ENCODE assay signal across 25 mouse cellular contexts in genomic region chr1:34429281-34429680, GRCm38 (mm10).
"Had no signal": no experiment of that assay in that cellular context is flagged by ENCODE, and none has a peak within 500 bp of the region (broad histone marks: within the 10 kb centered on the region; RNA-seq: fewer than 3 reads in every experiment).

No protein-coding gene starts in this region.

- H3K27ac ChIP-seq: gastrocnemius, adult 2 months; heart, adult 2 months; heart, embryonic 13.5 days; heart, embryonic 15.5 days; hindbrain, embryonic 10.5 days; hindbrain, embryonic 12.5 days; hindbrain, embryonic 14.5 days; layer of hippocampus, adult 2 months; left cerebral cortex, adult 2 months; limb, embryonic 10.5 days; limb, embryonic 12.5 days; liver, embryonic 12.5 days had no signal

- DNase-seq: gastrocnemius, adult 2 months; gastrocnemius, postnatal 10 days; gastrocnemius, postnatal 25 days; heart, adult 2 months; heart, postnatal 4 days; kidney, adult 18-20 months; kidney, adult 8-10 months; kidney, postnatal 10 days; kidney, postnatal 25 days; kidney, postnatal 4 days; liver had no signal

- H3K4me3 ChIP-seq: gastrocnemius, adult 2 months; heart, adult 2 months; heart, embryonic 13.5 days; heart, embryonic 15.5 days; hindbrain, embryonic 10.5 days; hindbrain, embryonic 12.5 days; layer of hippocampus, adult 2 months; left cerebral cortex, adult 2 months; limb, embryonic 10.5 days; limb, embryonic 12.5 days; liver, embryonic 12.5 days had no signal

- H3K9ac ChIP-seq: heart, embryonic 13.5 days; heart, embryonic 15.5 days; hindbrain, embryonic 12.5 days; hindbrain, embryonic 14.5 days; limb, embryonic 12.5 days; liver, embryonic 12.5 days had no signal

- H3K4me2 ChIP-seq: heart, embryonic 11.5 days; heart, embryonic 13.5 days; heart, embryonic 15.5 days; hindbrain, embryonic 12.5 days; hindbrain, embryonic 14.5 days; limb, embryonic 12.5 days; liver, embryonic 12.5 days had no signal

- ATAC-seq: hindbrain, embryonic 16.5 days; inflammation-experienced regulatory T-cells, adult 6 months; intestine, embryonic 16.5 days; liver, embryonic 12.5 days had no signal

- H3K27me3 ChIP-seq: heart, embryonic 13.5 days; heart, embryonic 15.5 days; hindbrain, embryonic 12.5 days; limb, embryonic 12.5 days; liver, embryonic 12.5 days had no signal
